Mouse (Mus musculus) ZHBTc4 (cell line): Measurements from ENCODE around the gene Gfm1.

Experiments used
- DNase-seq: peaks from one replicate; pipeline ENCODE4 v3.0.0-alpha.2; 2011; ENCODE audit warnings: low read depth, low spot score

Gfm1 gene

GRCm38 (mm10) chr3:67496310-67496709 lies 66.4 kb downstream of the Gfm1 start:
- DNase-seq, result no peak

DNA sequence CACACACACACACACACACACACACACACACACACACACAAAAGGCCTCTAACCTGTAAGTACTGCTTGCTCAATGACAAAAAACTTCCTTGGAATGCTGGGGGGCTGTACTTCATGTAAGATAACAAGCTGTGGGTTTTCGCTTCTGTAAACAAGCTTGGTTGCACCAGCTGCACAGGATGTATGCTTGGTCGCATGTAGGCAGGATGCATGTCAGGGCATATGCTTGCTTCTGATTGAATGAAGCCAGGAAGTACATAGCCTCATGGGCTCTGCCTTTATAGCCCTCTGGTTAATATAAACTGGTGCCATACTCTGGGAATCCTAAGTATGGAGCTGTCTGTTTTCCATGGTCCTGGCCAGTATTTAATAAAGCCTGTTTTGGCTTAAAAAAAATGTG lies 68.1 kb downstream of the Gfm1 start:
- no peak for DNase-seq

GRCm38 (mm10) chr3:67498773-67499405 lies 69.0 kb downstream of the Gfm1 start:
- DNase-seq, result no peak

- no peak for DNase-seq
Observed at GRCm38 (mm10) chr3:67499406-67499791, 69.5 kb downstream of the Gfm1 start.

DNA sequence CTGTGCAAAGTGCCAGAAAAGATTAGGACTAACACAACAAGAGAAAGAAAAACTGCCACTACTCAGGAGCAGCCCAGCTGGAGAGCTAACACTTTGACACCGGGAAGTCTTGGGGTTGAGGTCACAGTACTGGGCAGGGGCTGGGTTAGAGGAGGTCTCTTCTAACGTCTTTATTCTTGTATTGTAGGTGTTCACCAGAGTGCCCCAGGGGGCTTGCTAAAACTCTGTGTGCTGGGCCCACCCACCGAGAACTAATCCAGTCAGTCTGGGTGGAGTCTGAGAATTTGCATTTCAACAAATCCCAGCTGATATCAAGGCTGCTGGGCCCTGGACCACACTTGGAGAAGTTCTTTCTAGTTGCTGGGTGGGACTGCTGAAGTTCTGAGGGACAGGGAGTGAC lies 74.0 kb downstream of the Gfm1 start:
- peak; percentile 93 for DNase-seq

DNA sequence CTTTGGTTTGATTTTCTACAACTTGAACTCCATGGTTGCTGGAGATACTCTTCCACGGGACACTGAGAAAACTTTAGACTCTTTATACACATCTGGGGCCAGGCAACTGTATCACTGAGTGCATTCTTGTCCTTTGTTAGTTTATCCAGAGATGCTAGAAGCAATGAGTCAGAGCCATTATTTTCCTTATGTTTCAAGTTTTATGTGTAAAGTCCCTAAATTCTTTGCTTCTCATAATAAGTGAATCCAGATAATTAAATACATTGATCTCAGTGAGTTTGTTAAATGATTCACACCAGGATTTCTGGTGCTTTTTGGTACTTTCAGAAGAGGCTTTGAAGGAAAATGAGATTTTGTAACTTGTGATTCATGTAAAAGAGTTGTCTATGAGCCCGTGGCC lies 75.4 kb downstream of the Gfm1 start:
- no peak for DNase-seq

- no peak for DNase-seq
Observed at GRCm38 (mm10) chr3:67508216-67508892, 78.5 kb downstream of the Gfm1 start.

- DNase-seq, result peak; percentile 81
Observed at GRCm38 (mm10) chr3:67512807-67513206, 82.9 kb downstream of the Gfm1 start.

GRCm38 (mm10) chr3:67514801-67515273 lies 84.9 kb downstream of the Gfm1 start:
- DNase-seq, result peak; percentile 49

- DNase-seq, result peak; percentile 43
Observed at GRCm38 (mm10) chr3:67515274-67515801, 85.4 kb downstream of the Gfm1 start, which contains the start of gene Rarres1. TSS of gene Rarres1 (minus strand) at chr3:67515523.

- DNase-seq, result no peak
Observed at GRCm38 (mm10) chr3:67520568-67521143, 90.8 kb downstream of the Gfm1 start.

DNA sequence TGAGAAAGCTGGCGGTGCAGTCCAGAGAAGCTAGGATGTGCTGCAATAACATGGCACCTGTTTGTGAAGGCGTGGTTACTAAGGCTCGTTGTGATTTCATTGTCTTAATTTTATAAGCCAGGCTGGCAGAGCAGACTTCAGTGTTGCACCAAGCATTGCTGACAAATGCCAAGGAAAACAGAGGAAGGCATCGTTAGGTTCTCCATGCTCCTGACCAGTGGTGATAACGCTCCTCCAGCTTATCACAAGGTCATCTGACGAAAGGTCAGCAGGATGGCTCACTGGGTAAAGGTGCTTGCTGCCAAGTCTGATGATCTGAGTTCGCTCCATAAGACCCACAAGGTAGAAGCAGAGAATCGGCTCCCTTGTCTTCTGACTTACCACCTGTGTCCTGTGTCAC lies 92.8 kb downstream of the Gfm1 start:
- DNase-seq, result no peak

GRCm38 (mm10) chr3:67524768-67525167 lies 94.9 kb downstream of the Gfm1 start:
- DNase-seq, result no peak
